Mouse (Mus musculus) limb, embryonic 13.5 days (tissue): ENCODE measurements around the gene Wdr19. TPM values are rescaled to one million over a fixed set of nuclear protein-coding genes. Genes with fewer than 3 reads are reported as not detected.

Source experiments
- ATAC-seq: fragments of 200-750 bp; cut with Nextera tagmentation; 2 replicates; pipeline ENCODE4 v1.8.0; 2017; ENCODE audit warnings: low read depth, moderate number of reproducible peaks, moderate TSS enrichment; ENCODE audit not compliant: low FRiP score
- H3K27ac ChIP-seq: fragments of 300-500 bp; sonication (generic); 2 replicates; pipeline ENCODE4 v1.5.1; 2015; ENCODE audit warnings: inconsistent platforms, mild to moderate bottlenecking, moderate library complexity
- H3K27me3 ChIP-seq: fragments of 300-500 bp; sonication (generic); 2 replicates; pipeline ENCODE4 v1.6.1; 2015; ENCODE audit warnings: mild to moderate bottlenecking, inconsistent platforms
- H3K36me3 ChIP-seq: fragments of 300-500 bp; sonication (generic); 2 replicates; pipeline ENCODE4 v1.6.1; 2015; ENCODE audit warnings: inconsistent platforms, mild to moderate bottlenecking, moderate library complexity
- H3K4me1 ChIP-seq: fragments of 300-500 bp; sonication (generic); 2 replicates; pipeline ENCODE4 v1.6.1; 2015; ENCODE audit warnings: inconsistent platforms
- H3K4me2 ChIP-seq: fragments of 300-500 bp; sonication (generic); replicated peaks from 2 replicates; pipeline ENCODE4 v1.6.1; 2015; ENCODE audit warnings: inconsistent platforms, mild to moderate bottlenecking, moderate library complexity
- H3K4me3 ChIP-seq: fragments of 300-500 bp; sonication (generic); 2 replicates; pipeline ENCODE4 v1.5.1; 2015; ENCODE audit warnings: moderate library complexity, mild to moderate bottlenecking, inconsistent platforms
- H3K9ac ChIP-seq: fragments of 300-500 bp; sonication (generic); 2 replicates; pipeline ENCODE4 v1.6.1; 2015; ENCODE audit warnings: mild to moderate bottlenecking, inconsistent platforms
- H3K9me3 ChIP-seq: fragments of 300-500 bp; sonication (generic); 2 replicates; pipeline ENCODE4 v1.6.1; 2016; ENCODE audit warnings: inconsistent platforms
- WGBS: fragments of 180-500 bp; shearing (Covaris S2); methylation state at CpG from one replicate; pipeline ENCODE4 v1.1.7; 2015; 5-methylcytosine and 5-hydroxymethylcytosine counted together
- polyA plus RNA-seq: library from polyadenylated mRNA; unstranded; fragments of >200 nt; fragmentation: Nextera tagmentation; extraction: Ambion mirVana; gene quantifications from 2 replicates; pipeline ENCODE4 v1.2.1, GENCODE M21; 2015

Wdr19 gene
- polyA plus RNA-seq, 1 experiment from 2014 or later, result 11.3 TPM

DNA sequence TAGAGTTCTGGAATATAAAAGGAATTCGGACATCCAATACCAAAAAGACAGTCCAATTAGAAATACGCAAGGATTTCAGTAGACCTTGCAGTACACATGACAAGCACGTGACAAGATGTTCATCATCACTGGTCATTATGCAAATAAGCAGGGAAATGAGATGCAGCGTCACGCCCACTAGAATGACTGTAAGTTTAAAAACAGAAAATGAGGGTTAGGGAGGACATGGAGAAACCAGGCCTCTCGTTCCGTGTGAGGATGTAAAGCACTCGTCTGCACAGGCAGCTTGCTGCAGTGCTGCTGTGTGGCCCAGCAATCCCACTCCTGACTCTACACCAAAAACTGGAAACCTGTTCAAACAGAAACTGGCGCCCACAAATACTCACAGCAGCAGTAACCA, 29.3 kb upstream of the Wdr19 start:
- no peaks in the 10 kb centered on the region for H3K9me3 ChIP-seq
- H3K27me3 ChIP-seq, result peaks cover 4% of the 10 kb centered on the region; the same call in 1 of the 2 replicates
- H3K27ac ChIP-seq, result no peak overlapping the region
- H3K9ac ChIP-seq, result no peak overlapping the region
- 80% methylated on average over 9 of the region's 9 CpGs for WGBS
- peaks cover 24% of the 10 kb centered on the region for H3K4me1 ChIP-seq
- no peak overlapping the region for H3K4me3 ChIP-seq
- no peak overlapping the region for H3K4me2 ChIP-seq
- ATAC-seq, result no peak
- peaks cover 16% of the 10 kb centered on the region for H3K36me3 ChIP-seq

DNA sequence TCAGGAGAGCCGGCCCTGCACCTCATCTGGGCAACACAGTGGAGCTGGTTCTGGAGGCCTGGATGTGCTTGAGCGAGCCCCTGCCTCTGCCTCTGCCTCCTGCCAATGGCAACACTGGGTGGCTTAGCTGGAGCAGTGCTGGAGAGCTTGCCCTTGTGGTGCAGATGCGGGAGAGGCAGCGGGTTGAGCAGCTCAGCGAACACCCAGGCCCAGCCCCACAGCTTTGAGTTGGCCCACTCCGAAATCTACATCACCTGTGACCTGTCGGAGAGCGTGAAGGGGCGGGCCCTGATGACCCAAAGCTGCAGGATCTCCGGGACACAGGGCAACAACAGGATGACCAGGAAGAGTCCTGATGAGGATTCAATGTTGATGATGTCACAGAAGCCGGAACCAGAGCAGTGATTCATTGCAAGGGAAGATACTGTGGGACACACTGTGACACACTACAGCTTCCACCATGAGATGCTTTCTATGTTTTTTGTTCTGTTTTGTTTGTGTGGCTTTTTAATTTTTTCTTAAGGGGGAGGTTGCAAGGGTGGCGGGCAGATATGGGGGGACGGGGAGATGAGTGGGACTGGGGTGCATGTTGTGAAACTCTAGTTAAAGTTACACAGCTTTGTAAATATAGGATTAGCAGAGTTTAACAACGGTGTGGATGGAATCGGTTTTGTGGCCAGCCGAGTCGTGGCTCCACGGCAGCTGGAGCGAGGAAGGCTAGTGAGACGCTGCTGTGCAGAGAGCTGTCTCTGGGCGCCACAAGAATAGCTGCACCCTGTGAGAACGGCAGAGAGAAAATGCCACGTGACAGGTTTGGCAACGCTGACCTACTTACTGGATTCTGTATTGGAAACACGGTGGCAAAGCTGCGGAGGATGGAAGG, 24.2 kb upstream of the Wdr19 start:
- H3K4me2 ChIP-seq, result peak overlapping the region; percentile 21; the same call in 1 of the 2 replicates
- no peak for ATAC-seq
- WGBS, result 61% methylated on average over 26 of the region's 26 CpGs

DNA sequence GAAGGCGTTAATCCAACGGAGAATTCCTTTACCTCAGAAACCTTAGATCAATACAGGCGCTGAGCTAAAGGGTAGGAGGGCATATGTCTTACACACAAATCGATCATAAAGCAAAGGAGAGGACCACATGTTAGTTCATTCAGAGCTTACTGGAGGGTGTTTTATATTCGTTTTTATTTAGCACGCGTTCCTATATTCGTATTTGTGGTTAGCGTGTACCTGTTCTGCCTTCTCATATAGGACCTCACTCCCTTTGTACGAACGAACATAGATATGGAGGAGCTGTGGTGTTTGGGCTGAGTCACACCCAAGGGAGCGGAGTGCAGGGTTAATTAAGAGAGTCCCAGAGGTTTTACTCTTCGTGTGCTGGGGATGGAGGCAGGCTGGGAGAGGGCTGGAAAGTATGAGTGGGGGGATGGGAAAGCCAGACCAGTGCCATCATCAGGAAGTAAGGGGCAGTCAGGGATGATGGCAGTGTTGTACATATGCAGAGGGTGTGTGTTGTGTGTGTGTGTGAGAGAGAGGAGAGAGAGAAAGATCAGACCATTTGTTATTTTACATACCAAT, 23.5 kb upstream of the Wdr19 start:
- Histone ChIP-seq H3K4me1 (peaks cover 35% of the 10 kb centered on the region), H3K27ac (0 out of 2 replicates have a peak overlapping the region, but pooled peaks have one; percentile 39), H3K4me2 (peak overlapping the region; percentile 21; the same call in 1 of the 2 replicates), H3K9ac (no peak overlapping the region), H3K27me3 (peaks cover 4% of the 10 kb centered on the region; the same call in 1 of the 2 replicates), H3K4me3 (no peak overlapping the region), H3K9me3 (no peaks in the 10 kb centered on the region), H3K36me3 (no peaks in the 10 kb centered on the region)
- 61% methylated on average over 13 of the region's 13 CpGs for WGBS
- no peak for ATAC-seq

More for the DNA sequence above, 24.2 kb upstream of the Wdr19 start:
- Histone ChIP-seq H3K27me3 (peaks cover 4% of the 10 kb centered on the region; the same call in 1 of the 2 replicates), H3K4me3 (no peak overlapping the region), H3K36me3 (no peaks in the 10 kb centered on the region), H3K9ac (0 out of 2 replicates have a peak overlapping the region, but pooled peaks have one; percentile 8), H3K9me3 (no peaks in the 10 kb centered on the region), H3K27ac (no peak overlapping the region), H3K4me1 (peaks cover 29% of the 10 kb centered on the region)

DNA sequence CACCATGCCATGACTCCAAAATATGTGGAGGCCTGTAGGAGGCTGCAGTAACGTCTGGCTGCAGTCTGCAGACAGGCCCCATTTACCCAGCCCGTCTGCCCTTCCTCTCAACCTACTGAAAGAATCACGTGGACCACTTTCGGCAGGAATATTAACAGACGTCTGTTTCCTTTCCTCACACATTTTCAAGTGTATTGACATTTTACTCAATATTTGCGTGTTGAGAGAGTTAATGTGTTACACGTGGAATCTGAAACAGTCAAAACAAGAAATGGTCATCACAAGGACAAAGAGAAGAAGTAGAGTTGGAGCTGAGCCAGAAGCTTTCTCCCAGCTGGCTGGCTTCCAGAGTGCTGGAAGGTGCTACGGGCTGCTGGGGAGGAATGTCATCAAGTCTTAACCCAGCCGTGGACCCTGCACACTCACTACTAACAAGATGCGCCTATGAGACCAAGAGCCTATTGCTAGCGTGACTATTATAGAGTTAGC, 22.4 kb upstream of the Wdr19 start:
- H3K4me2 ChIP-seq, result peak overlapping the region; percentile 21; the same call in 1 of the 2 replicates
- H3K4me3 ChIP-seq, result no peak overlapping the region
- H3K27ac ChIP-seq, result 0 out of 2 replicates have a peak overlapping the region, but pooled peaks have one; percentile 44
- peaks cover 45% of the 10 kb centered on the region for H3K4me1 ChIP-seq
- no peaks in the 10 kb centered on the region; the same call in 1 of the 2 replicates for H3K27me3 ChIP-seq
- H3K9ac ChIP-seq, result no peak overlapping the region
- H3K36me3 ChIP-seq, result no peaks in the 10 kb centered on the region
- no peaks in the 10 kb centered on the region for H3K9me3 ChIP-seq
- peak; percentile 64 for ATAC-seq
- WGBS, result 24% methylated on average over 11 of the region's 11 CpGs

DNA sequence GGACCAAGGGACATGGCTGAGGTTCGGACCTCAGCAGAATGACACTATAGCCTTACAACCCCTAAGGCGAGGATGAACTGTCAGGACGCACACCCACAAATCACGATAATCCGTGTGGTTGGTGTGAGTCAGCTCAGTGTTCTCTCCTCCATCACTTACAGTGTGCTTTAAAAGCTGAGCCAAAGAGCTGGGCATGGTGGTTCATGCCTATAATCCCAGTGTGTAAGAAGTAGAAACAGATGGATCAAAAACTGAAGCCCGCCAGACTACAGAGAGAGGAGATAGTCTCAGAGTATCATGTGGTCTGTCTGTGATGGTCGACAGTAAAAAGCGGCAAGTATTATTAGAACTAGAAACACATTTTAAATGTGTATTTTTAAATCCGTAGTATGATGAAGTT, 21.0 kb upstream of the Wdr19 start:
- no peaks in the 10 kb centered on the region for H3K27me3 ChIP-seq
- WGBS, result 88% methylated on average over 9 of the region's 9 CpGs
- ATAC-seq, result no peak

DNA sequence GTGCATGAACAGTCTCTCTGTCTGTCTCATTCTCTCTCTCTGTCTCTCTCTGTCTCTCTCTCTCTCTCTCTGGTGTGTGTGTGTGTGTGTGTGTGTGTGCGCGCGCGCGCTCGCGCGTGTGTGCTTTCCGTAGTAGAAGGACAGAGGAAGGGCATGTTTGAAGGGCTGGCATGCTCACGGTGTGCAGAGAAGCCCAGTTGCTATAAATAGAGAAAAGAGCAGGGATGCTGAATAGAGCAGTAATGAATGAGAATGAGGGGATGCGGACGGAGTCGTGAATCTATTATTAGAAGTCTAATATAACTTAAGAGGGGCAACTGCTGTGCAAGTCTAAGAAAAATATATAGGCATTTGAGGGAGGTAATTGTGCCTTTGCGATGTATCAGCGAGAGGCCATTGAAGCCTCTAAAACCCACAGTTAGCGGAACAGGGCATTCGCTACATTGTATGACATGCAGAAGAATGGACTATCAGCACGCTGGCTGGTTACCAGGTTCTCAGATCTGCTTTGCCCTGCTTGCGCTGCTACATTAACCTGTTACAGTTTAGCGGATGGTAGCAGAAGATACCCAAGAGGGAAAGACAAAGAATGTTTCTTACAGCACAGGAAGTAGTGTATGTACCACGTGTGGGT, 18.2 kb upstream of the Wdr19 start:
- no peak for ATAC-seq
- Histone ChIP-seq H3K27me3 (no peaks in the 10 kb centered on the region), H3K36me3 (no peaks in the 10 kb centered on the region), H3K9me3 (no peaks in the 10 kb centered on the region), H3K4me2 (0 out of 2 replicates have a peak overlapping the region, but pooled peaks have one; percentile 3), H3K4me3 (no peak overlapping the region), H3K27ac (peak overlapping the region; percentile 10; the same call in 1 of the 2 replicates), H3K9ac (no peak overlapping the region), H3K4me1 (peaks cover 31% of the 10 kb centered on the region)
- WGBS, result 66% methylated on average over 21 of the region's 21 CpGs

More for the DNA sequence above, 21.0 kb upstream of the Wdr19 start:
- Histone ChIP-seq H3K36me3 (no peaks in the 10 kb centered on the region), H3K4me2 (no peak overlapping the region), H3K9me3 (no peaks in the 10 kb centered on the region), H3K27ac (no peak overlapping the region), H3K4me3 (no peak overlapping the region), H3K4me1 (peaks cover 45% of the 10 kb centered on the region), H3K9ac (no peak overlapping the region)

DNA sequence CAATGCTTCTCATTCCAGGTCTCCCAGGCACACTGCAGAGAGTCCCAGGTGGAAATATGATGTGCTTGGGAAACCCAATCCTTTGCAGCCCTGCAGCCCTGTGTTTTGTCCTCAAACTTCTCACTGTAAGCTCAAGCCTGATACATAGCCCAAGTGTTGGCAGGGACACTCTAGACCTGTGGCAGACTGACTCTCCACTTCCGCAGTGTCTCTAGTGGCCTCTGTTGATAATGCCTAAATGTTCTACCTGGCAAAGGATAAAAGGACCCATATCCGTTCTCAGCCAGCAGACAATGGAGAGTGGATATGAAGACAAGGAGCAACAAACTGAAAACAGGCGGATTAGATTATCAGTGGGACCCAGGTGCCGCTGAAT, 17.7 kb upstream of the Wdr19 start:
- no peaks in the 10 kb centered on the region for H3K36me3 ChIP-seq

DNA sequence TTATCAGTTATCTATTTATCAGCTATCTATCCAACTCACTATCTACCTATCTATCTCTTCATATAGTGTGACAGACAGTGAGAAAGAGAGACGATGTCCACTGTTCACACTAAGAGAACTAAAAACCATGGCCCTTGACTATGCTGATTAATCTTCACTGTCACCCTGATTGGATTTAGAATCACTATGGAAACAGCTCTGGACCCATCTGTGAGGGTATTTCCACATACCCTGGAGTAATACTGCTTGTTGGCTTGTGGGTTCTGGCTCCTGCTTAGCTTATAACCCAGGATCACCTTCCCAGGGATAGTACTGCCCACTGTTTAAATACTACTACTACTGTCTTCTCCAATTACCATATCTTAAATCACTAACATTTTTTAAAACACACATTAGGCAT, 17.2 kb upstream of the Wdr19 start:
- Histone ChIP-seq H3K4me1 (peaks cover 23% of the 10 kb centered on the region), H3K27ac (no peak overlapping the region), H3K4me2 (no peak overlapping the region), H3K9ac (no peak overlapping the region), H3K27me3 (no peaks in the 10 kb centered on the region), H3K4me3 (no peak overlapping the region), H3K36me3 (no peaks in the 10 kb centered on the region), H3K9me3 (no peaks in the 10 kb centered on the region)
- ATAC-seq, result no peak
- WGBS, result 85% methylated on average over 1 of the region's 1 CpGs

More for the DNA sequence above, 17.7 kb upstream of the Wdr19 start:
- Histone ChIP-seq H3K27ac (no peak overlapping the region; the same call in 1 of the 2 replicates), H3K4me2 (no peak overlapping the region), H3K9me3 (no peaks in the 10 kb centered on the region), H3K4me1 (peaks cover 28% of the 10 kb centered on the region), H3K4me3 (no peak overlapping the region), H3K9ac (no peak overlapping the region), H3K27me3 (no peaks in the 10 kb centered on the region)
- ATAC-seq, result no peak
- WGBS, result 83% methylated on average over 4 of the region's 4 CpGs

DNA sequence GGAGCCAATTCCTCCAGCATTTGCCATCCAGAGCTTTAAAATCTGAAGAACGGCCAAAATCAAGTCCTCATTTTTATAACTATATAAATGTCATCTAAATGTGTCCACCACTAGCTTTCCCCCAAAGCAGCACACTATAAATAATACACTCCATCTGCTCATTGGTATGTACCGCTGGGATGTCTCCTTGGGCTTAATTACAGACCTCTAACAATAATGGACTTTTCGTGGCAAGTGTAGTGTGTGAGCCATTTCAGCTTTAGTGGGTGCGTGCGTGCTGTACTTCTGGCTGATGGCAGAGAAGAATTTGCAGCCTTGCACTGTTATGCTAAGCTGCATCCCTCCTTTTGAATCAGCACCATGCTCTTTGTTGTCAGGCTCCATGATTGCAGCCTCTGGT, 7.9 kb upstream of the Wdr19 start:
- Histone ChIP-seq H3K36me3 (no peaks in the 10 kb centered on the region), H3K4me1 (no peaks in the 10 kb centered on the region), H3K4me2 (no peak overlapping the region), H3K9me3 (peaks cover 7% of the 10 kb centered on the region; the same call in 1 of the 2 replicates), H3K27me3 (no peaks in the 10 kb centered on the region), H3K9ac (no peak overlapping the region), H3K27ac (no peak overlapping the region), H3K4me3 (no peak overlapping the region)
- ATAC-seq, result no peak
- 82% methylated on average over 5 of the region's 5 CpGs for WGBS

DNA sequence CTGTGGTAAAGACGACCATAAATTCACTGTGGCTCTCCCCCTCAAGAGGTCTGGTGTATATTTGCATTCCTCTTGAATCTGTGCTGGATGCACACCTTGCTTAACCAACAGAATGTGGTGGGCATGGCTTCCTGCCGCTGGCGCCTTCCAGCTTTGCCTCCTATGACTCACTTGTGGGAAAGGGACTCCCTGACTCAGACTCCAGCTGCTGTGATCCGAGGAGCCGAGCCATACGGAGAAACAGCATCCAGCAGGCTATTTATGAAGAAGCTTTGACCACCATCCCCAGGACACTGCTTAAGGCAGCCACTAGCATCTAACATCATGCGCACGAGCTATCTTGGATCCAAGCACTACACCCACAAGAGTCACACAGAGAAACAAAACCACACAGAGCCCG, 5.1 kb upstream of the Wdr19 start:
- no peaks in the 10 kb centered on the region for H3K36me3 ChIP-seq
- H3K4me3 ChIP-seq, result no peak overlapping the region
- H3K9ac ChIP-seq, result no peak overlapping the region
- H3K9me3 ChIP-seq, result peaks cover 7% of the 10 kb centered on the region; the same call in 1 of the 2 replicates
- 87% methylated on average over 9 of the region's 9 CpGs for WGBS
- no peaks in the 10 kb centered on the region for H3K27me3 ChIP-seq
- H3K27ac ChIP-seq, result no peak overlapping the region
- H3K4me2 ChIP-seq, result no peak overlapping the region
- no peak for ATAC-seq
- no peaks in the 10 kb centered on the region for H3K4me1 ChIP-seq

DNA sequence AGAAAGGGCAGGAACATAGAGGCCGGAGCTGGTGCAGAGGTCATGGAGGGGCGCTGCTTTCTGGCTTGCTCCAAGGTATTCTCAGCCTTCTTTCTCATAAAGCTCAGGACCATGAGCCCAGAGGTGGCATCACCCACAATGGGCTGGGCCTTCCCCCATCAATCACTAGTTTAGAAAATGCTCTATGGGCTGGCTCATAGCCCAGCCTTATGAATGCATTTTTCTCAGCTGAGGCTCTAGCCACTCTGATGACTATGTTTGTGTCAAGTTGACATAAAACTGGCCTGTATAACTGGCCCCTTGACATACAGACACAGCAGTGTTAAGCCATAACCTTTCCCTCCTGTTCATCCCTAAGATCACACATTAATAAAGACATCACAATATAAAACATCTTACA, 5.2 kb downstream of the Wdr19 start:
- Histone ChIP-seq H3K4me1 (peaks cover 8% of the 10 kb centered on the region), H3K4me2 (no peak overlapping the region), H3K27me3 (no peaks in the 10 kb centered on the region), H3K9me3 (no peaks in the 10 kb centered on the region), H3K4me3 (no peak overlapping the region), H3K36me3 (peaks cover 14% of the 10 kb centered on the region; the same call in 1 of the 2 replicates), H3K27ac (no peak overlapping the region), H3K9ac (no peak overlapping the region)
- WGBS, result 87% methylated on average over 2 of the region's 2 CpGs
- ATAC-seq, result no peak

DNA sequence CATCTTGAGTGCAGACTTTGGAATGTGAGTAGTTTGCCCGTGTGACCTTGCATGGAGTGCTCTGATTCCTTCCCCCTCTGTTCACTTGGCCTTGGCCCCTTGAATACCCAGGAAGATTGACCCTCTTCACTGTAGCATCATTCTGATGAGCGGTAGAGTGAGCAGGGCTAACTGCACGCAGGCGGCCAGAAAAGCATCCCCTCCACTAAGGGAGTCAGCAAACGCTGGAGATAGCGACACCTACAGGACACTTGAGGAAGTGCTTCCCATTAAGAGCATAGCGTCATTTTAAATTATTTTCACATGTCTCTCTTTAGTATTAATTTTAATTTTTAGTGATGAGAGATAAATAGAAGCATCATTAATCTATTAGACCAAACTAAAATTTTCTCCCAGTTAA, 13.8 kb downstream of the Wdr19 start:
- no peak overlapping the region for H3K4me2 ChIP-seq
- no peak overlapping the region for H3K9ac ChIP-seq
- no peaks in the 10 kb centered on the region for H3K36me3 ChIP-seq
- H3K4me1 ChIP-seq, result no peaks in the 10 kb centered on the region
- 18% methylated on average over 7 of the region's 7 CpGs for WGBS
- ATAC-seq, result no peak; the same call in 1 of the 2 replicates
- no peaks in the 10 kb centered on the region for H3K9me3 ChIP-seq
- H3K4me3 ChIP-seq, result no peak overlapping the region
- H3K27me3 ChIP-seq, result no peaks in the 10 kb centered on the region
- no peak overlapping the region for H3K27ac ChIP-seq
